Mouse (Mus musculus) hindbrain, embryonic 12.5 days (tissue): ENCODE data around the gene Alpl. TPM values are rescaled to one million over a fixed set of nuclear protein-coding genes. Genes with fewer than 3 reads are reported as not detected.

Source experiments
- ATAC-seq: fragments of 200-750 bp; cut with Nextera tagmentation; 2 replicates; pipeline ENCODE4 v1.8.0; 2017; ENCODE audit warnings: moderate TSS enrichment; ENCODE audit not compliant: low FRiP score
- H3K27ac ChIP-seq: fragments of 300-500 bp; sonication (generic); 2 replicates; pipeline ENCODE4 v1.5.1; 2016; ENCODE audit warnings: mild to moderate bottlenecking
- H3K27me3 ChIP-seq: fragments of 300-500 bp; sonication (generic); 2 replicates; pipeline ENCODE4 v1.6.1; 2016; ENCODE audit warnings: mild to moderate bottlenecking
- H3K36me3 ChIP-seq: fragments of 300-500 bp; sonication (generic); 2 replicates; pipeline ENCODE4 v1.6.1; 2016; ENCODE audit warnings: mild to moderate bottlenecking
- H3K4me1 ChIP-seq: fragments of 300-500 bp; sonication (generic); 2 replicates; pipeline ENCODE4 v1.6.1; 2016
- H3K4me2 ChIP-seq: fragments of 300-500 bp; sonication (generic); replicated peaks from 2 replicates; pipeline ENCODE4 v1.6.1; 2016; ENCODE audit warnings: mild to moderate bottlenecking
- H3K4me3 ChIP-seq: fragments of 300-500 bp; sonication (generic); 2 replicates; pipeline ENCODE4 v1.5.1; 2016; ENCODE audit warnings: mild to moderate bottlenecking
- H3K9ac ChIP-seq: fragments of 300-500 bp; sonication (generic); 2 replicates; pipeline ENCODE4 v1.6.1; 2016; ENCODE audit warnings: mild to moderate bottlenecking, moderate library complexity
- H3K9me3 ChIP-seq: fragments of 300-500 bp; sonication (generic); replicated peaks from 2 replicates; pipeline ENCODE4 v1.6.1; 2016; ENCODE audit warnings: mild to moderate bottlenecking
- WGBS: fragments of 180-500 bp; shearing (Covaris S2); methylation state at CpG from one replicate; pipeline ENCODE4 v1.1.7; 2016; 5-methylcytosine and 5-hydroxymethylcytosine counted together
- polyA plus RNA-seq: library from polyadenylated mRNA; unstranded; fragments of >200 nt; fragmentation: Nextera tagmentation; extraction: Ambion mirVana; gene quantifications from 2 replicates; pipeline ENCODE4 v1.2.1, GENCODE M21; 2016

The Alpl gene
- polyA plus RNA-seq, 1 experiment from 2014 or later, result 13.6 TPM

DNA sequence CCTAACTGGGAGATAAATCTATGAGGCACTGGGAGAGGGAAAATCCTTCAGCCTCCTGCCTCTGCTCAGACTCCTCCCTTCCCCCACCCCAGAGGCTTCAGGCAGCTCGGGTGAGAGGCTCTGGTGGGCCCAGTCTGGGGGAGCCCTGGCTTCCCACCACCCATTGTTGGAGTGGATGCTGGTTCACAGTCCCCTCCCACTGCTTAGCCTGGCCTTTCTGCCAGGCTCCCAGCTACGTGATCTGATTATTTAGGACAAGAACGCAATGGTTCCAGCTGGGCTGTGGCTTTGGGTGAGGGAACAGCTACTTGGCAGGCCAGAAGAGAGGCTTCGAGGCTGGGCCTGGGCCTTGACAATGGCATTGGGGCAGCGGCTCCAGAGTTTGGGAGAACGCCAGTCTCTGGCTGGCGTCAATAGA, 30.6 kb downstream of the Alpl start:
- peak; percentile 94 for ATAC-seq
- Histone ChIP-seq H3K36me3 (no peaks in the 10 kb centered on the region), H3K4me1 (peaks cover 24% of the 10 kb centered on the region), H3K4me3 (no peak overlapping the region), H3K27ac (peak overlapping the region; percentile 88), H3K9me3 (no peaks in the 10 kb centered on the region), H3K27me3 (no peaks in the 10 kb centered on the region), H3K4me2 (no peak overlapping the region), H3K9ac (peak overlapping the region; percentile 29; the same call in 1 of the 2 replicates)
- WGBS, result 25% methylated on average over 7 of the region's 7 CpGs

DNA sequence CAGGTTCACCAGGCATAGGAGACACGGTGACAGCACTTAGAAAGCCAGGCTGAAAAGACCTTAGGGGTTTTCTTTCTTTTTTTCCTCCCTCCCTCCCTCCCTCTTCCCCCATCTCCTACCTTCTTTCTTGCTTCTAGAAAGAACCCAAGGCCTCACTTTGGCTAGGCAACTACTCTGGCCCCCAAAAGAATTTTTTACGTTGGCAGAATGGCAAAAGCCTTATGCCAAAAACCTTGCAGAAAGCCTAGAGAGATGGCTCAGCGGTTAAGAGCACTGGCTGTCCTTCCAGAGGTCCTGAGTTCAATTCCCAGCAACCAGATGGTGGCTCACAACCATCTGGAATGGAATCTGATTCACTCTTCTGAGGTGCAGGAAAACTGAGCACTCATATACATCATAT, 31.6 kb downstream of the Alpl start:
- no peak overlapping the region for H3K4me3 ChIP-seq
- no peaks in the 10 kb centered on the region for H3K36me3 ChIP-seq
- H3K27me3 ChIP-seq, result no peaks in the 10 kb centered on the region
- H3K4me1 ChIP-seq, result peaks cover 24% of the 10 kb centered on the region
- H3K9me3 ChIP-seq, result no peaks in the 10 kb centered on the region
- H3K9ac ChIP-seq, result no peak overlapping the region
- no peak overlapping the region for H3K4me2 ChIP-seq
- 63% methylated on average over 3 of the region's 3 CpGs for WGBS
- no peak for ATAC-seq
- peak overlapping the region; percentile 88 for H3K27ac ChIP-seq

DNA sequence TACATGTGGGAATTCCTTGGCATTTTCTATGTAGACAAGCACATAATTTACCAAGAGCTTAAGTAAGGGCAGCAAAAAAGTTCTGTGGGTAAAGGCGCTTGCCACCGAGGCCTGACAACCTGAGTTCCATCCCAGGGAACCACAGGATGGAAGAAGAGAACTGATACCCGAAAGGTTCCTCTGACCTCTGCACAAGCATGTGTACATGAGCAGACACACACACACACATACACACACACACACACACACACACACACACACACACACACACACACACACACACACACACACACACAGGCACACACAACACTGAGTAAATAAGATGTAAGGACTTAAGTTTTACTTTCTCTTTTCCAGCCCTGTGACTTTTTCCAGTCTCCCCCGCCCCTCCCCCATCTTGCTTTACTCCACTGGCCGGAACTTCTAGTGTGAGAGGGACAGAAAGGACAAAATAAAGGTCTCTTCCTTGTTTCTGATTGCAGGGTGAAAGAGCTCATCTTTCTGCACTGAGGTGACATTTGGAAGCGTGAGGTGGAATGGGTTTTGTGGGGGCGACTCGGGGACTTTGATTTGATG, 32.2 kb downstream of the Alpl start:
- 73% methylated on average over 8 of the region's 8 CpGs for whole genome bisulfite sequencing
- H3K9ac ChIP-seq, result no peak overlapping the region

DNA sequence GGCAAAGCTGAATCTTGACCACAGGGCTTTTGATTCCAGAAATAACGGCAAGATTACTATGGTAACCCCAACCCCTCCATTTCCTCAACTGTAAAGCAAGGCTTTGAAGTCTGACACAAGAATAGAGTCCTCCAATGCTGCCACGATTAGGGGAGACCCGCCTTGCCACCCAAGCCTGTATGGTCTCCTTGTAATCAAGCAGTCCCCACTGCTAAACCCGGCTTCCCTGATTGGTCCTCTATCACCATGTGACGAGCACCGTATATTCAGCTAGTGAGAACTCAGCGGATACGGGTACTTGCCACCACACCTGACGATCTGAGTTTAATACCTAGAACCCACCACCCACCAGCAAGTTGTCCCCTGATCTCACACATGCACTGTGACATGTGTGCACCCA, 33.3 kb downstream of the Alpl start:
- Histone ChIP-seq H3K9ac (no peak overlapping the region), H3K27ac (no peak overlapping the region), H3K27me3 (no peaks in the 10 kb centered on the region), H3K4me1 (peaks cover 22% of the 10 kb centered on the region), H3K4me3 (no peak overlapping the region), H3K36me3 (no peaks in the 10 kb centered on the region), H3K4me2 (no peak overlapping the region), H3K9me3 (no peaks in the 10 kb centered on the region)
- WGBS, result 86% methylated on average over 9 of the region's 9 CpGs
- no peak for ATAC-seq

More for the DNA sequence above, 32.2 kb downstream of the Alpl start:
- Histone ChIP-seq H3K27me3 (no peaks in the 10 kb centered on the region), H3K9me3 (no peaks in the 10 kb centered on the region), H3K4me2 (no peak overlapping the region), H3K4me3 (no peak overlapping the region), H3K27ac (no peak overlapping the region), H3K36me3 (no peaks in the 10 kb centered on the region), H3K4me1 (peaks cover 22% of the 10 kb centered on the region)
- ATAC-seq, result no peak

DNA sequence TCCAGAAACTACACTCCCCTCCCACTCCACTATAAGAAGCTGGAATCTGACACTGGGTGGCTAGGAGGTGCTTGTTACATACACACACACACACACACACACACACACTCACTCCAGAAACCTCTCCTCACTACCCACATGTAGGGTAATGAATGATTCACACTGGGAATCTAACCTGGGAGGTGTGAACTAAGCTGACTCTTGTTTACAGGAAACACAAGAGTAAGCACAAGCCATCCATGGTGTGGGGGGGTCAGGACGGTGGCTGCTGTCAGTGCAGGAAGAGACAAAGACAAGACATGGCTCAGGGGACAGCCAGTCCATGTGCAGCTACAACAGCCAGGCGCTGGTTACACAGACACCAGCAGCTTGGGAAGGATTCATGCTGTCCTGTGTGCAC, 41.7 kb downstream of the Alpl start:
- no peaks in the 10 kb centered on the region for H3K36me3 ChIP-seq
- H3K4me1 ChIP-seq, result peaks cover 21% of the 10 kb centered on the region; the same call in 1 of the 2 replicates
- H3K4me3 ChIP-seq, result no peak overlapping the region
- WGBS, result 75% methylated on average over 2 of the region's 2 CpGs
- H3K9me3 ChIP-seq, result no peaks in the 10 kb centered on the region
- no peak overlapping the region for H3K4me2 ChIP-seq
- no peak overlapping the region for H3K27ac ChIP-seq
- ATAC-seq, result no peak
- H3K9ac ChIP-seq, result no peak overlapping the region
- H3K27me3 ChIP-seq, result no peaks in the 10 kb centered on the region

DNA sequence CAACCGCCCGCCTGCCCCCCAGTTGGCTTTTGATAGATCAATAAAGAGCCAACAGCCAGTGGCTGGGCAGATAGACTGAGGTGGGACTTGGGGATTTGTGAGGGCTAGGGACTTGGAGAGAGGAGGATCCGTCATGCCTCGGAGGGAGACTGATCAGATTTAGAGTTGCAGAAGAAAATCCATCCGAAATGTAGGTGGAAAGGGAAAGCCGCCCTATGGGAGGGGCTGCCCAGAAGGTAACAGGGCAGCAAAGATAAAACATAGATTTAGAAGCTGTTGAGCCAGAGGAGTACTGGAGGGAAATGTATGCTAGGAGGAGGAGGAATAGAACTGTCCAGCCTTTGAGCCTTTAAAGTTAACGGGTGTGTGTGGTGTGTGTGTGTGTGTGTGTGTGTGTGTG, 43.0 kb downstream of the Alpl start:
- H3K4me2 ChIP-seq, result no peak overlapping the region
- H3K9me3 ChIP-seq, result no peaks in the 10 kb centered on the region
- no peaks in the 10 kb centered on the region for H3K27me3 ChIP-seq
- ATAC-seq, result no peak
- no peaks in the 10 kb centered on the region for H3K36me3 ChIP-seq
- no peak overlapping the region for H3K9ac ChIP-seq
- no peak overlapping the region for H3K27ac ChIP-seq
- no peak overlapping the region for H3K4me3 ChIP-seq
- H3K4me1 ChIP-seq, result peaks cover 27% of the 10 kb centered on the region; the same call in 1 of the 2 replicates
- 77% methylated on average over 7 of the region's 7 CpGs for WGBS

DNA sequence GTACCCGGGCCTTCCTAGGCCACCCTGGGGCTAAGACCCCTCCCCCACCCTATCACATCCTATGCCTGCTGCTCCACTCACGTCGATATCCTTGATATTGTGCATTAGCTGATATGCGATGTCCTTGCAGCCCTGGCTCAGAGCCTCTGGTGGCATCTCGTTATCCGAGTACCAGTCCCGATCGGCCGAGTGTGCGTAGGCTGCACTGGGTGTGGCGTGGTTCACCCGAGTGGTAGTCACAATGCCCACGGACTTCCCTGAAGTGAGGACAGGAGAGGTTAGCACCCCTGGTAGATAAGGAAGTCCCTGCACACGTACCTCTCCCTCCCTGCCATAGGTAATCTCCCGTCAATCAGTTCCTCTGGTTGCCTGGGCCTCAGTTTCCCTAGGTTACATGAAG, 43.7 kb downstream of the Alpl start:
- peaks cover 27% of the 10 kb centered on the region; the same call in 1 of the 2 replicates for H3K4me1 ChIP-seq
- no peak overlapping the region for H3K9ac ChIP-seq
- H3K27me3 ChIP-seq, result no peaks in the 10 kb centered on the region
- no peak overlapping the region for H3K27ac ChIP-seq
- H3K9me3 ChIP-seq, result no peaks in the 10 kb centered on the region
- ATAC-seq, result no peak
- no peaks in the 10 kb centered on the region for H3K36me3 ChIP-seq
- no peak overlapping the region for H3K4me2 ChIP-seq
- 81% methylated on average over 15 of the region's 15 CpGs for WGBS
- H3K4me3 ChIP-seq, result no peak overlapping the region

DNA sequence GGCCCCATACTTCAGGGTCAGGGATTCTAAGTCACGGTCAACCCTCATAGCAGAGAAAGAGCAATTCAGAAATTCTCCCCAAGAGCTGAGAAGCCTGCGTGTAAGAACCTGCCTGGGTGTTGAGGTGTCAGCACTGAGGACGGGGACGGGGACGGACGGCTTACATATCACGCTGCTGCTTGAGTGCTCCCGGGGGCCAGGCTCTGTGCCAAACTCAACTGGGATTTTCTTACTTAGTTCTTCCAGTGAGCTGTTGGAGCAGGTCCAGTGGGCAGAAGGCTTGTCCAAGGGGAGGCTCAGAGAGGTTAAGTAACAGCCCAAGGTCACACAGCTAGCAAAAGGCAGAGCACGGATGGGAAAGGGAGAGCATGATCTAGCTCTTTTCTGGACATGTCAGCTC, 44.5 kb downstream of the Alpl start:
- Histone ChIP-seq H3K36me3 (no peaks in the 10 kb centered on the region), H3K9me3 (no peaks in the 10 kb centered on the region), H3K27me3 (no peaks in the 10 kb centered on the region), H3K4me1 (peaks cover 27% of the 10 kb centered on the region; the same call in 1 of the 2 replicates), H3K4me2 (no peak overlapping the region), H3K9ac (no peak overlapping the region), H3K4me3 (no peak overlapping the region), H3K27ac (no peak overlapping the region)
- 80% methylated on average over 9 of the region's 9 CpGs for WGBS
- ATAC-seq, result no peak

DNA sequence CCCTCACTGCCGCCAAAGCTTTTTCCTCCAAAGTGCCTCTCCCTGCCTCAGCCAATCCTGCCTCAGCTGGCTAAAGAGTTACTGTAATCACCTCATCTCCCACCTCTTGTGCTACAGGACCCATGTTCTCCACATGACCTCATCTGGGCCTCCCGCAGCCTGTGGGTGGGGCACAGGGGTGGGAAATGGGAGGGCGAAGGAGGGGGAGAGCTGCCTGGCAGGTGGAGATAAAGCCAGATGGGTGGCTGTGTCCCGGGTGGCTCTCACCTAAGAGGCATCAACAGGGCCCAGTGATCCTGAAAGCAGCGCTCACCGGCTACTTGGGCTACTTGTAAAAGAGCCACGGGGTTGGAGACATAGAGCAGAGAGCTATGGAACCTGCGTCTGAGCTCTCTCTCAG, 44.9 kb downstream of the Alpl start:
- no peak overlapping the region for H3K9ac ChIP-seq
- H3K4me1 ChIP-seq, result peaks cover 27% of the 10 kb centered on the region; the same call in 1 of the 2 replicates
- H3K9me3 ChIP-seq, result no peaks in the 10 kb centered on the region
- 83% methylated on average over 8 of the region's 8 CpGs for WGBS
- no peak overlapping the region for H3K27ac ChIP-seq
- no peak for ATAC-seq
- no peaks in the 10 kb centered on the region for H3K27me3 ChIP-seq
- H3K4me2 ChIP-seq, result no peak overlapping the region
- no peaks in the 10 kb centered on the region for H3K36me3 ChIP-seq
- H3K4me3 ChIP-seq, result no peak overlapping the region

DNA sequence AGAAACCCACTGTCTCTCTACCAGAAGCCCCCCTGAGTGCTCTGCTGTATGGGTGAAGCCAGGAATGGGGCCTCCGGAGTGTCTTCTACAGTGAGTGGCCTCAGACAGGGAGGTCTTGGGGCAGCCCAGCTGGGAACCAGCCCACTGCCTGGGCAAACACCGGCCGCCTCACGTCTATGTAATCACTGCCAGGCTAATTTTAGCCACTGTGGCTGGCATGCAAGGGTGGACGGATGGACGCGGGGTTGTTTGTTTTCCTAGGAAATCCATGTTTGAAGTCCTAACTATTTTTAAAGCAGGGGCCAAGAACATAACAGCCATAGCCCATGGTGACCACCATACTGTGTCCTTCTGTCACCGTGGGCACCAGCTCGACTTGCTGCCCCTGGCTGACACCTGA, 46.1 kb downstream of the Alpl start:
- Histone ChIP-seq H3K4me3 (no peak overlapping the region), H3K9me3 (no peaks in the 10 kb centered on the region), H3K36me3 (no peaks in the 10 kb centered on the region), H3K9ac (no peak overlapping the region), H3K27me3 (no peaks in the 10 kb centered on the region), H3K27ac (no peak overlapping the region), H3K4me1 (peaks cover 27% of the 10 kb centered on the region; the same call in 1 of the 2 replicates), H3K4me2 (no peak overlapping the region)
- WGBS, result 89% methylated on average over 9 of the region's 9 CpGs
- no peak for ATAC-seq

DNA sequence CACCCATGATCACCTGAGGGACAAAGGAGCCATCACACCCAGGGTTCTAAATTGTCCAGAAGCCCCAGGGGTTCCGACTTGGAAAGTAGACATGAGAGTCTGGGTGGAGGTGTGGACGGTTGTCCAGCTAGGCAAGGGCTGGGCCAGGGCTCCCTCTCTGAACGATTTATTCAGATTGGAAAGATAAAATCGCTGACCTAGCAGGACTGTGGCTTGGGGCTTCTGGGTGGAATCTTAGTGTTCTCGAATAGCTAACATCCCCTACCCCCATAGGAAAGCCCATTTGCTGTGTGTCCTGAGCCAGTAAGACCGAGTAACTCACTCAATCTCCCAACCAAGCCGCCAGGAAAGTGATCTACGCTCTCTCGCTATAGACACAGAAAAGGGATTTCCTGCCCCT, 46.5 kb downstream of the Alpl start:
- H3K27me3 ChIP-seq, result no peaks in the 10 kb centered on the region
- no peak overlapping the region for H3K9ac ChIP-seq
- no peak overlapping the region for H3K4me2 ChIP-seq
- no peak for ATAC-seq
- H3K9me3 ChIP-seq, result no peaks in the 10 kb centered on the region
- no peaks in the 10 kb centered on the region for H3K36me3 ChIP-seq
- WGBS, result 82% methylated on average over 9 of the region's 9 CpGs
- peaks cover 27% of the 10 kb centered on the region; the same call in 1 of the 2 replicates for H3K4me1 ChIP-seq
- H3K4me3 ChIP-seq, result no peak overlapping the region
- no peak overlapping the region for H3K27ac ChIP-seq

DNA sequence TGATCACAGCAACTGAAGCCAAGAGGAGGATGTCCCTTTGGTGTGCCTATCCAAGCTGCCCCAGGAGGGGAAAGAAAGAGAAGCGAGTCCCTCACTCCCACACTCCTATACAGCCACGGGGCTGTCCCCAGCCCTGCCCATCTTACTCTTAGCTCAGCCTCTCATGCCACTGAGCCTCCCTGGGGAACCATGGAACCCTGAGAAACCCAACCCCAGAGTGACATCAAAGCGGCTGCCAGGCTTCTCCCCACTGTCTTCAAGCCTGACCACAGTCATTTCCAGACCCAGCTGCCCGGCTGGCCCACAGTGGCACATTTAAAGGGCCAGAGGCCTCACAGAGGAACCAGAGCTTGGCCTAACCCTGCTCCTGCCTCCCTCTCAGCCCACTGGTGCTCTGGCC, 47.5 kb downstream of the Alpl start:
- Histone ChIP-seq H3K36me3 (no peaks in the 10 kb centered on the region), H3K9me3 (no peaks in the 10 kb centered on the region), H3K4me1 (peaks cover 27% of the 10 kb centered on the region; the same call in 1 of the 2 replicates), H3K27ac (no peak overlapping the region; the same call in 1 of the 2 replicates), H3K9ac (no peak overlapping the region), H3K4me2 (no peak overlapping the region), H3K27me3 (no peaks in the 10 kb centered on the region), H3K4me3 (no peak overlapping the region)
- no peak for ATAC-seq
- WGBS, result 58% methylated on average over 4 of the region's 4 CpGs

DNA sequence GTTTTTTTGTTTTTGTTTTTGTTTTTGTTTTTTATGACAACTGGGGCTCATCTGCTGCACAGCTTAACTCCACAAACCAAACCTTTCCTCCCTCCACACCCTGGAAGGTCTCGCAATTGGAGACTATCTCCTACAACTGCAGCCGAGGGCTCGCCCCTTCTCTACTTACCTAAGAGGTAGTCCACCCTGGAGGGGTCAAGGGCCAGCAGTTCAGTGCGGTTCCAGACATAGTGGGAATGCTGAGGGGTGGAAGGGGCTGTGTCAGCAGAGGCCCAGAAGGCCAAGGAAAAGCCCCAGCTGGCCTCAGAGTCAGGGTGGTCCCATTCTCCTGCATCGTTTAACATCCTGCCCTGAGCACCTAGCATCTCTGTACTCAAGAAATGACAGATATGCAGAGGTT, 48.6 kb downstream of the Alpl start:
- H3K4me2 ChIP-seq, result no peak overlapping the region
- H3K9ac ChIP-seq, result no peak overlapping the region
- peaks cover 27% of the 10 kb centered on the region; the same call in 1 of the 2 replicates for H3K4me1 ChIP-seq
- H3K4me3 ChIP-seq, result no peak overlapping the region
- ATAC-seq, result no peak
- H3K9me3 ChIP-seq, result no peaks in the 10 kb centered on the region
- H3K27ac ChIP-seq, result no peak overlapping the region
- H3K36me3 ChIP-seq, result no peaks in the 10 kb centered on the region
- H3K27me3 ChIP-seq, result no peaks in the 10 kb centered on the region
- WGBS, result 84% methylated on average over 5 of the region's 5 CpGs
